Mouse (Mus musculus) C2C12 (cell line): ENCODE measurements around the gene Nucks1. TPM values are rescaled to one million over a fixed set of nuclear protein-coding genes. Genes with fewer than 3 reads are reported as not detected.

Experiments used
- H3K27me3 ChIP-seq: one replicate; pipeline ENCODE4 v1.6.1; 2011; ENCODE audit not compliant: control insufficient read depth, insufficient read depth, insufficient read length
- H3K36me3 ChIP-seq: one replicate; pipeline ENCODE4 v1.6.1; 2011; ENCODE audit not compliant: control insufficient read depth, insufficient read depth
- H3K4me3 ChIP-seq: one replicate; pipeline ENCODE4 v1.5.1; 2011; ENCODE audit warnings: mild to moderate bottlenecking, control low read depth; ENCODE audit not compliant: poor library complexity, insufficient read depth, severe bottlenecking
- H3K79me2 ChIP-seq: one replicate; pipeline ENCODE4 v1.6.1; 2011; ENCODE audit not compliant: control insufficient read depth, insufficient read depth
- H3K79me3 ChIP-seq: one replicate; pipeline ENCODE4 v1.6.1; 2011; ENCODE audit warnings: low read depth, control low read depth
- H3ac ChIP-seq: one replicate; pipeline ENCODE3; 2011; ENCODE audit warnings: low read depth; ENCODE audit not compliant: control insufficient read depth, insufficient read length
- CEBPB ChIP-seq: IDR thresholded peaks from one replicate; pipeline ENCODE4 v1.6.1; 2011; ENCODE audit warnings: low read depth, mild to moderate bottlenecking, control low read depth, moderate library complexity
- CTCF ChIP-seq: IDR thresholded peaks from one replicate; pipeline ENCODE4 v1.5.1; 2011; ENCODE audit not compliant: control insufficient read depth, insufficient read depth, insufficient read length
- FOSL1 ChIP-seq: IDR thresholded peaks from one replicate; pipeline ENCODE4 v1.8.0; 2011; ENCODE audit warnings: mild to moderate bottlenecking, low read length; ENCODE audit not compliant: poor library complexity, insufficient read depth, severe bottlenecking
- MAX ChIP-seq: IDR thresholded peaks from one replicate; pipeline ENCODE4 v1.6.1; 2011; ENCODE audit warnings: mild to moderate bottlenecking, control low read depth
- MYOD1 ChIP-seq: IDR thresholded peaks from one replicate; pipeline ENCODE4 v1.6.1; 2011; ENCODE audit warnings: low read depth; ENCODE audit not compliant: control insufficient read depth, insufficient read length
- MYOG ChIP-seq: IDR thresholded peaks from one replicate; pipeline ENCODE4 v1.6.1; 2011; ENCODE audit not compliant: control insufficient read depth, insufficient read length; ENCODE audit errors: extremely low read depth
- USF1 ChIP-seq: IDR thresholded peaks from one replicate; pipeline ENCODE4 v1.6.1; 2011; ENCODE audit warnings: low read depth, mild to moderate bottlenecking, control low read depth, moderate library complexity
- polyA plus RNA-seq: library from polyadenylated mRNA; unstranded; fragments of >200 nt; fragmentation: generic; extraction: Trizol; gene quantifications from one replicate; pipeline ENCODE4 v1.2.1, GENCODE M21; 2012; ENCODE audit warnings: missing spikeins

Gene Nucks1
- polyA plus RNA-seq, 1 experiment, result 36.2 TPM

DNA sequence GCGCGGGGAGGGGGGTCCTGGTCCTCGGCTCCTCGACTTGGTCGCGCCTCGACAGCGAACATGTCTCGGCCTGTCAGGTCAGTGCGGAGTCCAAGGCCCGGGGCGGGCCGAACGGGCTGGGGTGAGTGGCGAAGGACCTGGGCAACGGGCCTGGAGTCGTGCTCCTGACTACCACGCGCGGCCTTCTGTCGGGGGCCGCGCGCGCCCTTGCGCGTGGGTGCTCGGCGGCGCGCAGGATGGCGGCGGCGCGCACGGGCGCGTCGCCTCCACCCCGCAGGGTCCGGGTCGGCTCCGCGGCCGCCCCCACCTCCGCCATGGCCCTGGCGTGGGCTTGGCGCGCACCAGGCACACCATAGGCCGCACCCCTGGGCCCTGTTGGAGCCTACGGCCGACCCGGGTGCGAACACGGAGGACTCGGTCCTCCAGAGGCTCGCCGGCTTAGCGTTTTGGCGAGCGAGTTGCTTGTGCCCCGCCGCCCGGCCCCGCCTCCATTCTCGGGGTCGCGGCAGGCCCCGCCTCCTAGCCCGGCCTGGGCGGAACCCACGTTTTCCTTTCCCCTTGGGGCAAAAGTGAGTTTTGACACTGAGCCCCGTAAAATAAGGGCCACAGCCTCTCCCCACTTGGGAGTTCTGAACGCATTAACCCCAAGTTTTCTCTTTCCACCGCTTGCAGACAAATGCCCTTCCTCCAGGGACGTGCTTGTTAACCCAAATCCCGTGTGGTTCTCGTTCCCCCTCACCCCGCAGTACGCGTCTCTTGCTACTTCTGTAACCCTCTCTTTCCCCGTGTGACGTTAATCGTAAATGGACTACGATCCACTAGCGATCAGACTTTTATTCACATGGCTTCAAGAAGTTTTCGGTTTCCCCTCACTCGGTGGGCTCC, 582 bp downstream of the Nucks1 start:
- peaks cover 55% of the 10 kb centered on the region for H3K79me2 ChIP-seq
- H3K27me3 ChIP-seq, result no peaks in the 10 kb centered on the region
- TF ChIP-seq MAX, result peak; percentile 17
- TF ChIP-seq CEBPB, result no peak
- peaks cover 47% of the 10 kb centered on the region for H3K79me3 ChIP-seq
- peaks cover 27% of the 10 kb centered on the region for H3K36me3 ChIP-seq
- H3ac ChIP-seq, result peak overlapping the region; percentile 98
- H3K4me3 ChIP-seq, result peak overlapping the region; percentile 86

GRCm38 (mm10) chr1:131917634-131918033, 7.3 kb downstream of the Nucks1 start:
- Histone ChIP-seq H3K36me3 (peaks cover 80% of the 10 kb centered on the region), H3K27me3 (no peaks in the 10 kb centered on the region), H3ac (no peak overlapping the region), H3K4me3 (no peak overlapping the region), H3K79me2 (peaks cover 85% of the 10 kb centered on the region), H3K79me3 (peaks cover 75% of the 10 kb centered on the region)
- TF ChIP-seq MYOD1, result no peak
- no peak for TF ChIP-seq CTCF
- no peak for TF ChIP-seq USF1
- TF ChIP-seq FOSL1, result no peak
- TF ChIP-seq MAX, result no peak
- TF ChIP-seq CEBPB, result no peak
- TF ChIP-seq MYOG, result no peak

- Histone ChIP-seq H3K4me3 (no peak overlapping the region), H3K27me3 (no peaks in the 10 kb centered on the region), H3K36me3 (peaks cover 84% of the 10 kb centered on the region), H3K79me2 (peaks cover 71% of the 10 kb centered on the region), H3K79me3 (peaks cover 65% of the 10 kb centered on the region), H3ac (no peak overlapping the region)
- no peak for TF ChIP-seq MYOG
- TF ChIP-seq CEBPB, result no peak
- no peak for TF ChIP-seq USF1
Observed at GRCm38 (mm10) chr1:131919052-131919451, 8.7 kb downstream of the Nucks1 start.

DNA sequence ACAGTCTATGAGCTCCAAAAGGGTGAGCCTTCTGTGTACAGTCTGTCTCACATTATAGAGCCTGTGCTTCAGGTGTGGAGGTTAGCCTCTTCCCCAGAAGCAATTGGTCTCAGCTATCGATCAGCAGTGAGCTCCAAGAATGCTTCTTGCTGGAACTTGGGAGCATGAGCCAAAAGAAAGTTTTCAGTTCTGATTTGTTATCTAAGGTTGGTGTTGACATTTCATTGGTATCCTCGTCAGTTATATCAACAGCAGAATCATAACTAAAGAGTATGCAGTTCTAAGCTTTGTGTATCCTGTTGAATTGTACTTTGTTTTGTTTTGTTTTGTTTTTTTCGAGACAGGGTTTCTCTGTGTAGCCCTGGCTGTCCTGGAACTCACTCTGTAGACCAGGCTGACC, 11.8 kb downstream of the Nucks1 start:
- peaks cover 88% of the 10 kb centered on the region for H3K36me3 ChIP-seq
- H3K79me2 ChIP-seq, result peaks cover 41% of the 10 kb centered on the region

GRCm38 (mm10) chr1:131933471-131933870, 23.1 kb downstream of the Nucks1 start:
- Histone ChIP-seq H3K27me3 (no peaks in the 10 kb centered on the region), H3K4me3 (no peak overlapping the region), H3K79me3 (no peaks in the 10 kb centered on the region), H3K36me3 (peaks cover 82% of the 10 kb centered on the region), H3ac (no peak overlapping the region), H3K79me2 (no peaks in the 10 kb centered on the region)
- TF ChIP-seq MAX (no peak), USF1 (no peak), MYOD1 (no peak), MYOG (no peak), CEBPB (no peak), CTCF (no peak), FOSL1 (no peak)

More for the DNA sequence above, 11.8 kb downstream of the Nucks1 start:
- Histone ChIP-seq H3K27me3 (no peaks in the 10 kb centered on the region), H3K79me3 (peaks cover 41% of the 10 kb centered on the region), H3ac (no peak overlapping the region), H3K4me3 (no peak overlapping the region)
- TF ChIP-seq CEBPB, result no peak
- TF ChIP-seq MYOD1, result no peak
- no peak for TF ChIP-seq MYOG
- TF ChIP-seq USF1, result no peak
- TF ChIP-seq CTCF, result no peak
- no peak for TF ChIP-seq FOSL1
- TF ChIP-seq MAX, result no peak

DNA sequence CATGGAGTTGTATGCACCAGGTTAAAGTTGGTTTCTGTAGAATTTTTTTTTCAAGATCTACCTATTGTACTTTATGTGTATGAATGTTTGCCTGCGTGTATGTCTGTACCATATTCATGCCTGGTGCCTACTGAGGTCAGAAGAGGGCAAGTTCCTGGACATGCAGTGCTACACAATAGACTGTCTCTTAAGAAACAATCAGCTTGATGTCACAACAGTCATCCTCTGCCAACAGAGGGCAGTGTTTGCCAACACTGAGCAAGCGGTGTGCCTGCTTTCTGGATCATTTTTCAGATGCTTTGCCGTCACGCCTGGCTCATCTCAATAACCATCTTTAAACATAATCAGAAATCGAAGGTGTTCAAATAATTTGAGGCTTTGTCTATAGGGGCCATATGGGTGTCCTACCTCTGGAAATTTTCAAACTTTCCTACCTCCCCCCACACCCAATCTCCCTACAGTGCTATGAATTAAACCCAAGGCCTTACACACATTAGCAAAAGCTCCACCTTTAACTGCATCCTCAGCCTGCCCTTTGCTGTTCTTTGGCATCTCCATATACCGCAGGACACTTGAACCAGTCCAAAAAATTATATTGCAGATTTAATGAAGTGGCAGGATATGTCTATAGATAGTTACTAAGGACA, 27.4 kb downstream of the Nucks1 start:
- Histone ChIP-seq H3K27me3 (no peaks in the 10 kb centered on the region), H3K4me3 (no peak overlapping the region), H3K36me3 (peaks cover 44% of the 10 kb centered on the region), H3K79me3 (no peaks in the 10 kb centered on the region), H3K79me2 (no peaks in the 10 kb centered on the region), H3ac (no peak overlapping the region)
- TF ChIP-seq MYOD1, result no peak
- TF ChIP-seq FOSL1, result no peak
- TF ChIP-seq MYOG, result no peak
- peak; percentile 43 for TF ChIP-seq CTCF
- TF ChIP-seq MAX, result no peak
- TF ChIP-seq USF1, result no peak
- peak; percentile 25 for TF ChIP-seq CEBPB
